7 mouse cellular contexts compared by ENCODE assay signal in the genomic region with DNA sequence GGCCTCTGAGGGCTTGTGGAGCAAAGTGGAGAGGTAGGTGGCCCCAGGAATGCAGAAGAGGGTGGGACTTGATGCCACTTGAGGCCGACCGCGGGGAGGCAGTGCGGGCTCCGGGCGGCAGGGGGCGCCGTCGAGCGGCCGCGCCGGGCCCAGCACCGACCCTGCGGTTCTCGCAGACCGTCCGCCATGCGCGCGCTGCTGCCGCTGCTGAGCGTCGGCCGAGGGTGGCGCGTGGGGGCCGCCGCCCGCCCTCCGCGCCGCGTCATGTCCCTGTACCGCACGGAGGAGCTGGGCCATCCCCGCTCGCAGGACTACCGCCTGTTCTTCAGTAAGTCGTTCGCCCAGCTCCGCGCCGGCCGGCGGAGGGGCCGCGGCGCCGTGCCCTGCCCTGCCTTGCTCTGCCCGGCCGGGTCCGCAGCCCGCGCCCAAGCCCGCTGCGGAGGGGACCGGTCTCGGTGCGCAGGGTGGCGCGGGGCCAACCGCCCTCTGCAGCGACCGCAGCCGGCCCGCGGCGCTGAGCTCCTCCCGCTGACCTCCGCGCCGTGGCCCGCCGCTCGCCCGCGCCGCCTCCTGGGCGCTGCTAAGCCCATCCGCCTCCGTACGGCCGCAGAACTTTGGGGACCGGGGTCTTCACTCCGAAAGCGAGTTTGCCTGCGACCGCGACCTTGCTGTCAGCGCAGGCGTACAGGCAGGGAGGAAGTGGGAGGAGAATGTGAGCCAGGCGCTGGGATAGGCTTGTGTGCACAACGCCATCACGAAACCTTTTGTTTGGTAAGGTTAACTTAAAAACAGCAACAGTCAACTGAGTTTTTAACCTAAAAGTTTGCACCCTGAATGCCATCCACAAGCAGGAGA. TPM values are rescaled to one million over a fixed set of nuclear protein-coding genes. Genes with fewer than 3 reads are reported as not detected.
A peak's percentile ranks its signal among the peaks of the same experiment; 100 is the strongest.
DNase-seq lines count a peak whose midpoint lies in the region; ATAC-seq and TF ChIP-seq lines count a peak whose summit lies in the region.

A gene (plus strand): TSS at position 157 of the 855 bp plus-strand sequence.

- H3K27me3 ChIP-seq in intestine, postnatal 0 days (replicated peaks; ENCODE audit: control insufficient read depth, insufficient read depth, low read length): no peaks in the 10 kb centered on the region
- no peaks in the 10 kb centered on the region for H3K27me3 ChIP-seq in limb, embryonic 10.5 days (ENCODE audit: low read depth, poor library complexity, severe bottlenecking)
- H3K27me3 ChIP-seq in midbrain, embryonic 13.5 days: no peaks in the 10 kb centered on the region

- H3K9ac ChIP-seq in intestine, postnatal 0 days (ENCODE audit: low read depth, low read length): peak within 1 kb of the TSS; percentile 96
- peak within 1 kb of the TSS; percentile 95 for H3K9ac ChIP-seq in midbrain, embryonic 13.5 days (replicated peaks)

- under 1% methylated on average over 73 of the region's 95 CpGs for WGBS in intestine, postnatal 0 days
- 0% methylated on average over 95 of the region's 95 CpGs for WGBS in limb, embryonic 10.5 days
- WGBS in midbrain, embryonic 13.5 days: under 1% methylated on average over 78 of the region's 95 CpGs

- DNase-seq in adrenal gland, adult 8-10 months: peak; percentile 78
- DNase-seq in embryo, embryonic 9.5 days (ENCODE audit: extremely low spot score): peak; percentile 85
- no peak for DNase-seq in gonadal fat pad, adult 2 months (ENCODE audit: low read depth)
- peak; percentile 86 for DNase-seq in limb, embryonic 10.5 days (ENCODE audit: low spot score)
- DNase-seq in spleen, adult 12 weeks (ENCODE audit: low spot score): peak; percentile 71

- H3K4me1 ChIP-seq in intestine, postnatal 0 days (replicated peaks; ENCODE audit: control insufficient read depth, insufficient read depth, low read length): no peaks in the 10 kb centered on the region; the same call in 1 of the 2 replicates
- peaks cover 8% of the 10 kb centered on the region; the same call in 1 of the 2 replicates for H3K4me1 ChIP-seq in limb, embryonic 10.5 days
- peaks cover 14% of the 10 kb centered on the region for H3K4me1 ChIP-seq in midbrain, embryonic 13.5 days (replicated peaks)

- peak within 1 kb of the TSS; percentile 97 for H3K27ac ChIP-seq in intestine, postnatal 0 days (ENCODE audit: low read depth, low read length)
- peak within 1 kb of the TSS; percentile 98 for H3K27ac ChIP-seq in limb, embryonic 10.5 days
- peak within 1 kb of the TSS; percentile 98 for H3K27ac ChIP-seq in midbrain, embryonic 13.5 days

- ATAC-seq in intestine, postnatal 0 days: peak; percentile 93
- ATAC-seq in midbrain, embryonic 13.5 days: peak; percentile 95

- H3K9me3 ChIP-seq in intestine, postnatal 0 days (ENCODE audit: control insufficient read depth): no peaks in the 10 kb centered on the region
- no peaks in the 10 kb centered on the region for H3K9me3 ChIP-seq in limb, embryonic 10.5 days (replicated peaks)
- 0 out of 2 replicates have a peak, but pooled peaks cover 4% of the 10 kb centered on the region for H3K9me3 ChIP-seq in midbrain, embryonic 13.5 days

- no peaks in the 10 kb centered on the region for H3K36me3 ChIP-seq in intestine, postnatal 0 days (ENCODE audit: control insufficient read depth, insufficient read depth)
- 0 out of 2 replicates have a peak, but pooled peaks cover 6% of the 10 kb centered on the region for H3K36me3 ChIP-seq in limb, embryonic 10.5 days
- no peaks in the 10 kb centered on the region for H3K36me3 ChIP-seq in midbrain, embryonic 13.5 days

- peak; percentile 86 for TF ChIP-seq CTCF in intestine, postnatal 0 days (IDR thresholded peaks at IDR 0.05; ENCODE audit: low read depth)

- H3K4me2 ChIP-seq in intestine, postnatal 0 days (replicated peaks; ENCODE audit: low read depth): peak within 1 kb of the TSS; percentile 80
- peak within 1 kb of the TSS; percentile 61 for H3K4me2 ChIP-seq in midbrain, embryonic 13.5 days (replicated peaks)

- H3K4me3 ChIP-seq in intestine, postnatal 0 days (ENCODE audit: low read depth, low read length): peak within 1 kb of the TSS; percentile 91
- H3K4me3 ChIP-seq in limb, embryonic 10.5 days: peak within 1 kb of the TSS; percentile 83
- peak within 1 kb of the TSS; percentile 78 for H3K4me3 ChIP-seq in midbrain, embryonic 13.5 days (replicated peaks)

RNA-seq across cellular contexts. Expression of the gene that starts here (rescaled TPM):
- 10 to 100 TPM; 48.2 to 61.3 (median 57.4) TPM for total RNA-seq in adrenal gland, adult 8-10 months (2022)
- polyA plus RNA-seq in gonadal fat pad, adult 2 months (2012; rRNA removed): 37.6 and 51.5 TPM in 2 replicates
- 111 and 115 TPM in 2 replicates for polyA plus RNA-seq in intestine, postnatal 0 days (2015; fragmentation: Nextera tagmentation; extraction: Ambion mirVana)
- polyA plus RNA-seq in limb, embryonic 10.5 days (2016; fragmentation: Nextera tagmentation; extraction: Ambion mirVana): 81.7 and 95.4 TPM in 2 replicates
- polyA plus RNA-seq in midbrain, embryonic 13.5 days (2015; fragmentation: Nextera tagmentation; extraction: Ambion mirVana): 78.8 and 86.0 TPM in 2 replicates
